Mouse (Mus musculus): ENCODE results near the gene Ablim2.

Gene Ablim2

GRCm38 (mm10) chr5:35888959-35889358 lies 131.3 kb downstream of the Ablim2 start:
- no peak for DNase-seq (ENCODE audit: low read depth)

- DNase-seq (ENCODE audit: low read depth) = no peak
These were observed 132.0 kb downstream of the Ablim2 start for GRCm38 (mm10) chr5:35889641-35890040.

GRCm38 (mm10) chr5:35890985-35891730 lies 133.5 kb downstream of the Ablim2 start:
- DNase-seq (ENCODE audit: low read depth) = no peak

GRCm38 (mm10) chr5:35892363-35892762 lies 134.7 kb downstream of the Ablim2 start:
- DNase-seq (ENCODE audit: low read depth) = no peak

- peak; percentile 91 for DNase-seq (ENCODE audit: low read depth)
These were observed 135.6 kb downstream of the Ablim2 start, which contains the start of gene Afap1 for GRCm38 (mm10) chr5:35893093-35893804. Gene Afap1, plus strand, starts transcription at chr5:35893319.

GRCm38 (mm10) chr5:35893805-35894260 lies 136.2 kb downstream of the Ablim2 start:
- no peak for DNase-seq (ENCODE audit: low read depth)

- DNase-seq (ENCODE audit: low read depth) = no peak
These were observed 136.8 kb downstream of the Ablim2 start for GRCm38 (mm10) chr5:35894295-35895047.

- DNase-seq (ENCODE audit: low read depth) = no peak
These were observed 138.2 kb downstream of the Ablim2 start for GRCm38 (mm10) chr5:35895926-35896325.

GRCm38 (mm10) chr5:35896556-35896955 lies 138.9 kb downstream of the Ablim2 start:
- DNase-seq (ENCODE audit: low read depth) = no peak

GRCm38 (mm10) chr5:35897147-35897546 lies 139.5 kb downstream of the Ablim2 start:
- no peak for DNase-seq (ENCODE audit: low read depth)

GRCm38 (mm10) chr5:35898114-35898513 lies 140.4 kb downstream of the Ablim2 start:
- DNase-seq (ENCODE audit: low read depth) = no peak

GRCm38 (mm10) chr5:35898994-35899393 lies 141.3 kb downstream of the Ablim2 start:
- no peak for DNase-seq (ENCODE audit: low read depth)

- DNase-seq (ENCODE audit: low read depth) = no peak
These were observed 142.9 kb downstream of the Ablim2 start for GRCm38 (mm10) chr5:35900401-35901225.

GRCm38 (mm10) chr5:35901226-35901809 lies 143.6 kb downstream of the Ablim2 start:
- no peak for DNase-seq (ENCODE audit: low read depth)

- no peak for DNase-seq (ENCODE audit: low read depth)
These were observed 145.8 kb downstream of the Ablim2 start for GRCm38 (mm10) chr5:35903456-35903855.

- no peak for DNase-seq (ENCODE audit: low read depth)
These were observed 147.6 kb downstream of the Ablim2 start for GRCm38 (mm10) chr5:35905283-35905682.

GRCm38 (mm10) chr5:35907090-35907489 lies 149.4 kb downstream of the Ablim2 start:
- no peak for DNase-seq (ENCODE audit: low read depth)

GRCm38 (mm10) chr5:35907633-35908426 lies 150.2 kb downstream of the Ablim2 start:
- no peak for DNase-seq (ENCODE audit: low read depth)

- no peak for DNase-seq (ENCODE audit: low read depth)
These were observed 151.2 kb downstream of the Ablim2 start for GRCm38 (mm10) chr5:35908626-35909443.

All from c-Kit-positive CD71-negative TER-119-negative erythroid progenitor cells, embryonic 14.5 days (primary cell).